Mouse (Mus musculus): ENCODE data around the gene Dlg2. TPM values are rescaled to one million over a fixed set of nuclear protein-coding genes. Genes with fewer than 3 reads are reported as not detected.

Gene Dlg2
- polyA plus RNA-seq, 1 experiment: not detected

DNA sequence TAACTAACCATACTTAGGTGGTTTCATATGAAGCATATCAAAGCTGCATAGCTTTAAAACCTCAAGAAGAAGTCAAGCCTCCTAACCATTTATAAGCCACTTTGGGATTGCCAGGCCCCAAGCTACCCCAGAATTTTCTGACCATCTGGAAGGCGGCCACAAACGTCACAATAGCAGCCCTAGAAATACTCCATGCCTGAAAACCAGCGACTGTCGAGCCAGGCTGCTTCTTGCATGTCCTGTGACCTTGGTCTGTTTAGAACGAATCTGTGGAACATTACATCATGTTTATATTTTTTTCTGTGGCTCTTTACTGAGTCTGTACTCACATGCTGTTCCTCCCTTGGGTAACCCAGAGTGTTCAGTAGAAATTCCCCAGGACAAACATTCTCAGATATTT is 1355.7 kb downstream of the Dlg2 start:
- Histone ChIP-seq H3K4me1 (ENCODE audit: control insufficient read depth, insufficient read depth, low read length) (no peaks in the 10 kb centered on the region), H3K4me3 (ENCODE audit: insufficient read depth, low read length) (no peak overlapping the region), H3K27ac (ENCODE audit: insufficient read depth, low read depth, low read length) (no peak overlapping the region)
- TF ChIP-seq POLR2A (IDR thresholded peaks at IDR 0.05; ENCODE audit: borderline replicate concordance, low read depth, low read length) (no peak), CTCF (IDR thresholded peaks at IDR 0.05; ENCODE audit: low read depth, low read length) (no peak)

DNA sequence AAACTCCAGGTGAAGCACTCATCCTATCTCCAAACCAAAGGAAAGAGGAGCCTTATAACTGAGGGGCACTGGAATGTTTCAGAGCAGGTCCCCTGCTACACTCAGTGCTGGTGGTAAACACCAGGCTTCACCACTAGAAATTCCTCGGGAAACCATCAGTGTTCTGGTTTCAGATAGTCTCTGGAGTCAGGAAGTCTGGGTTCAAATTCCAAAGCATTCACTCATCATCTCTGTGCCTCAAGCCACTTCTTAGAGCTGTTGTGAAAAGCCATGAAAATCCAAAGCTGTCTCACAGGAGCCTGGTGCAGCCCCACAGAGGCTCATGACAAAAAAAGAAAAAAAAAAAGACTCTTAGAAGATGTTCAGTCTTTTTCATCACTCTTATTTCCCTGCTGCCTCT is 1369.3 kb downstream of the Dlg2 start:
- TF ChIP-seq CTCF (IDR thresholded peaks at IDR 0.05; ENCODE audit: low read depth, low read length) (no peak), POLR2A (IDR thresholded peaks at IDR 0.05; ENCODE audit: borderline replicate concordance, low read depth, low read length) (no peak)
- Histone ChIP-seq H3K4me3 (ENCODE audit: insufficient read depth, low read length) (no peak overlapping the region), H3K4me1 (ENCODE audit: control insufficient read depth, insufficient read depth, low read length) (no peaks in the 10 kb centered on the region), H3K27ac (ENCODE audit: insufficient read depth, low read depth, low read length) (no peak overlapping the region)

DNA sequence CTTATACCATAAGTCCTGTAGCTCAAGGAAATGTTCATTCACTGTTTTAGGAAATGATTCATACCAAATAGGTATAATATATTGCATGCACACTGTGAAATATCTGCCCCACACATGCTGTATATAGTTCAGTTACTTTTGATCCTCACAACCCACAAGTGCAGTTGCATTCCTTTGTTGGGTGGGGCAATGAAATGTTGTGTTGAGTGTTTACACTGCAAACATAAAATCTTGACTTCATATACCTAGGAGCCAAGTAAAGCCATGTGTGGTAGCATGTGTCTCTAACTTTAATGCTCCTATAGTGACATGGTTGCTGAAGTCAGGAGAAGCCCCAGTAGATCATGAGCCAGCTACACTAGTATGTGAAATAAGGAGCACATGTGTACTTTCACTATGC is 1372.9 kb downstream of the Dlg2 start:
- Histone ChIP-seq H3K4me1 (ENCODE audit: control insufficient read depth, insufficient read depth, low read length) (no peaks in the 10 kb centered on the region), H3K4me3 (ENCODE audit: insufficient read depth, low read length) (no peak overlapping the region), H3K27ac (ENCODE audit: insufficient read depth, low read depth, low read length) (no peak overlapping the region)
- TF ChIP-seq CTCF (IDR thresholded peaks at IDR 0.05; ENCODE audit: low read depth, low read length) (no peak), POLR2A (IDR thresholded peaks at IDR 0.05; ENCODE audit: borderline replicate concordance, low read depth, low read length) (no peak)

DNA sequence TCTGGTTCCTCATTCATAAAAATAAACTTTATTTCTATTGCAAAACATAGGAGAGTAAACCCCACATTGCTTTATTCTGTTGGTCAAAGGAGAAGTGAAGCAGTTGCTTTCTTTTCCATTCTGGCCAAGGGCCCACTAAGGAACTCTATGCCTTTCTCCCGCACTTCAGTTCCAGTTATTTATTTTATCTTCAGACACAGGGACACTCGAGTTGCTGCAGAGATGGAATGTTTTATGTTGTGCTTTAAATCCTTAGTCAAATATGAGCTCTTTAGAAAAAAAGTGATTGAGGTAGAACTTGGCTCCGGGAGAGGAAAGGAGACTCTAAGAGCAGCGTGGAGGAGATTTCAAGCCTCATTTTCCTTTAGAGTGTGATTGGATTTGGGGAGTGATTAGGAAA is 1377.2 kb downstream of the Dlg2 start:
- H3K4me3 ChIP-seq (ENCODE audit: insufficient read depth, low read length): no peak overlapping the region
- TF ChIP-seq POLR2A (IDR thresholded peaks at IDR 0.05; ENCODE audit: borderline replicate concordance, low read depth, low read length) (no peak), CTCF (IDR thresholded peaks at IDR 0.05; ENCODE audit: low read depth, low read length) (no peak)
- H3K27ac ChIP-seq (ENCODE audit: insufficient read depth, low read depth, low read length): no peak overlapping the region
- no peaks in the 10 kb centered on the region for H3K4me1 ChIP-seq (ENCODE audit: control insufficient read depth, insufficient read depth, low read length)

DNA sequence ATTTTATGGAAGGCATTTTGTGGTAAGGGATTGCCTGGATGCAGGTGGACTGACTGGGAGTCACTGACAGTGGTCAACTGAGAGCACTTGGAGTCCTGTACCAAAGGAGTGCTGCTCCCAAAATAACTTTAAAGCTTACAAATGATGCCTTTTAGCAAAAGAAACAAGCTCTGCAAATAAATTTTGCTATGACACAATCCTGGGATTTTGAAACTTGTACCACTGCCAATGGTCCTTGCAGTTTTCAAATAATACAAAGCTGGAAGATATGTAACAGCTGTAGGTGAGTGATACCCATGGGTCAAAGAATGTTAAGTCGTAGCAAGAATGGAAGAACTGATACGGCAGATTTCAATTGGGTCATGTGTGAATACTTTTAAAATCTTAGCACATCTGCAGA is 1380.5 kb downstream of the Dlg2 start:
- Histone ChIP-seq H3K4me3 (ENCODE audit: insufficient read depth, low read length) (no peak overlapping the region), H3K4me1 (ENCODE audit: control insufficient read depth, insufficient read depth, low read length) (no peaks in the 10 kb centered on the region)

DNA sequence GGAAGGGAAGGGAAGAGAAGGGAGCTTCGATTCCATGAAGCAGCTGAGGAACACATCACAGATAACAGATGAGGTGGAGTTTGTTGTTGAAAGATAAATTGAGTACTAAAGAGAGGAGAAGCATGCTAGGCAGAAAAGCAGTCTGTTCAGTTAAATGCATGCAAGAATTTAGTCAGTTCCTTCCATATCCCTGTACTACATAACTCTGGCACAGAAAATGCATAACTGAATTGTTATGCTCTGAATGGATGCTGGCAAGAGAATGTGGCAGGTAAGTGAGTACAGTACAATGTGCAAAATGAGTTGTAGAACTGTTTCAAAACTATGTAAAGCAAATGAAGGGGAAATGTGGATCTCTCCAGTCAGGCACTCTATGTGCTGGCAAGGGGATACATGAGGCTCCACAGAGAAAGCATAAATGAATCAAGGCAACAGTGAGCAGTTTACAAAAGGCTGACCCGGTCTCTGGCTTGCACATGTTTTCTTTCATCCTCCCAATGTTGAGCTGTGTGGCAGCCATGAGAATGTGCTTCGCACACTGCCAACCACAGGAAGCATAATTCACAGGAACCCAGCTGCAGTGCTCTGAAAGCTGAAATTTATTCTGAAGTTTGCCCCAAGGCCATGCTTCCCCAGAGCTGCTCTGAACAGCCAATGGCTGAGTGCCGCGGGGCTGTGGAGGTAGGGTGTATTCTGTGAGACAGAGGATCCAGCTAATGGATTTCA is 1386.5 kb downstream of the Dlg2 start:
- no peaks in the 10 kb centered on the region for H3K4me1 ChIP-seq (ENCODE audit: control insufficient read depth, insufficient read depth, low read length)
- H3K4me3 ChIP-seq (ENCODE audit: insufficient read depth, low read length): no peak overlapping the region
- no peak for TF ChIP-seq CTCF (IDR thresholded peaks at IDR 0.05; ENCODE audit: low read depth, low read length)
- H3K27ac ChIP-seq (ENCODE audit: insufficient read depth, low read depth, low read length): no peak overlapping the region

More for the DNA sequence above, 1380.5 kb downstream of the Dlg2 start:
- no peak for TF ChIP-seq POLR2A (IDR thresholded peaks at IDR 0.05; ENCODE audit: borderline replicate concordance, low read depth, low read length)
- TF ChIP-seq CTCF (IDR thresholded peaks at IDR 0.05; ENCODE audit: low read depth, low read length): no peak
- H3K27ac ChIP-seq (ENCODE audit: insufficient read depth, low read depth, low read length): no peak overlapping the region

DNA sequence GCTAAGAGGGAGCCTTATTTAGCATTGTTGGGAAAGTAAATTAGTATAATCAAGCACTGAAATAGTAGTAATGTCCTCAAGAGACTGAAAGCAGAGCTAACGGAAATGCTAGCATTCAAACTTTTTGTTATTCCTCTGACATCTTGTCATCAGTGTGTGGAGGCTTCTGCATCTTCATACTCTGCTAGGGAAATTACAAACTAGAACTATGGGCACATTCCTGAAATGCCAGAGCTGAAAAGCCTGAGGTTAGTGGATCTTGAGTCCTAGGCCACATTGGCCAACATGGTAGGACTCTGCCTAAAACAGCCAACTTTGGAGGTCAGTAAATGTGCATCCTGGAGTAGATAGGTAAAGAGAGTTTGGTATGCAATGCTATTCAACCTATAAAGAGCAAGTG is 1392.4 kb downstream of the Dlg2 start:
- H3K4me1 ChIP-seq (ENCODE audit: control insufficient read depth, insufficient read depth, low read length): no peaks in the 10 kb centered on the region
- no peak overlapping the region for H3K27ac ChIP-seq (ENCODE audit: insufficient read depth, low read depth, low read length)
- no peak overlapping the region for H3K4me3 ChIP-seq (ENCODE audit: insufficient read depth, low read length)
- TF ChIP-seq POLR2A (IDR thresholded peaks at IDR 0.05; ENCODE audit: borderline replicate concordance, low read depth, low read length): no peak
- no peak for TF ChIP-seq CTCF (IDR thresholded peaks at IDR 0.05; ENCODE audit: low read depth, low read length)

DNA sequence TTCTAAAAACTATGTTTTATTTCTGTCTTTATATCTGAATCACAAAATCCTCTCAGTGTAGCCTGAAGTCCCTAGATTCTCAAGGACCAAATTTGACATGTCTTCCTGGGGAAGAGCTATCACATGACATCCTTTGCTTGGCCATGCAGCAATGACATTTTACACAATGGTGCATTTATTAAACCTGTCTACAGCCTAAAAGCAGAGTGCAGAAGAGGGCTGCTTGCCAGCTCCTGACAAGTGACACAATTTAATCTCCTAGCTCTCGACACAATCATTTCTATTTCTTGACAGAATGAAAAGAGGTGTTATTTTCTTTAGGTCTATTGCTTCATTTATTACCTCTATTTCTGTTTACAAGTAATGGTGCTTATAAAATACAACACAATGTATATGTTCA is 1400.4 kb downstream of the Dlg2 start:
- no peak for TF ChIP-seq CTCF (IDR thresholded peaks at IDR 0.05; ENCODE audit: low read depth, low read length)
- no peak for TF ChIP-seq POLR2A (IDR thresholded peaks at IDR 0.05; ENCODE audit: borderline replicate concordance, low read depth, low read length)
- Histone ChIP-seq H3K4me1 (ENCODE audit: control insufficient read depth, insufficient read depth, low read length) (no peaks in the 10 kb centered on the region), H3K27ac (ENCODE audit: insufficient read depth, low read depth, low read length) (no peak overlapping the region), H3K4me3 (ENCODE audit: insufficient read depth, low read length) (no peak overlapping the region)

DNA sequence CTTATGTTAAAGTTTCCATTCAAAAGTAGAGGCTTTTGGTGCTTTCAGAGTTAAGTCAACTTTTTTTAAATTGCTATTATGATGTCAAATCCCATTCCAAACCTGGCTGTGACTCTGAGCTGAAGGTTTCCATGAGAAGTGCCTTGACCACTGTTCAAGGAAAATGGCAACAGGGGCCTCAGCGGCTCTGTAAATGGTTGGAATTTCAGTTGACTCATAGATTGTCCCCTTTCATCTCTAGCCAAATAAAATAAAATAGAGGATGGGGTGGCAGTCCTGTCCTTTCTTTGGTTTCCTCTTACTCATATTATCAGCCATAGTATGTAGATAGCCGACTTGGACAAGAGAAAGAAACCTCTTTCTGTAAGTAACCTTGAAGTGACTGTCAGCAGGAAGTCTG is 1401.3 kb downstream of the Dlg2 start:
- Histone ChIP-seq H3K4me1 (ENCODE audit: control insufficient read depth, insufficient read depth, low read length) (no peaks in the 10 kb centered on the region), H3K27ac (ENCODE audit: insufficient read depth, low read depth, low read length) (no peak overlapping the region), H3K4me3 (ENCODE audit: insufficient read depth, low read length) (no peak overlapping the region)
- TF ChIP-seq CTCF (IDR thresholded peaks at IDR 0.05; ENCODE audit: low read depth, low read length) (no peak), POLR2A (IDR thresholded peaks at IDR 0.05; ENCODE audit: borderline replicate concordance, low read depth, low read length) (no peak)

DNA sequence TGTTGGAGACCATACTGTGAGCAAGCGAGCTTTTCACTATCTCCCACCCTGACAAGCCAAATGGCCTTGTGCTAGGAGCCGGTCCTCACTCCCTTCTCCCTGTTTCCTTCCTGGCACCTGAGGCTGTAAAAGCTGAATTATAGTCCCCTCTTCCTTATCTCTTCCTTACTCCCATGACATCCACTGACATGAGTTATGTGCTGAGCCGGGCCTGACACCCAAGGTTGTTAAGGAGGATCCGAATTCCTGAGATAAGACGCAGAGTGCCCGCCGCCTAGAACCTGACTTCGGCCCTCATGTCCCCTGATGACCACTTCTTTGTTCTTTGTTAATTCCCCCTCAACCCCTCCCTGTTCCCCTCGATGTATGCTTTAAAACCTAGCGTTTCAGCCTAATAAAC is 1409.9 kb downstream of the Dlg2 start:
- no peaks in the 10 kb centered on the region for H3K4me1 ChIP-seq (ENCODE audit: control insufficient read depth, insufficient read depth, low read length)
- no peak overlapping the region for H3K4me3 ChIP-seq (ENCODE audit: insufficient read depth, low read length)
- TF ChIP-seq CTCF (IDR thresholded peaks at IDR 0.05; ENCODE audit: low read depth, low read length): no peak
- no peak for TF ChIP-seq POLR2A (IDR thresholded peaks at IDR 0.05; ENCODE audit: borderline replicate concordance, low read depth, low read length)
- H3K27ac ChIP-seq (ENCODE audit: insufficient read depth, low read depth, low read length): no peak overlapping the region

DNA sequence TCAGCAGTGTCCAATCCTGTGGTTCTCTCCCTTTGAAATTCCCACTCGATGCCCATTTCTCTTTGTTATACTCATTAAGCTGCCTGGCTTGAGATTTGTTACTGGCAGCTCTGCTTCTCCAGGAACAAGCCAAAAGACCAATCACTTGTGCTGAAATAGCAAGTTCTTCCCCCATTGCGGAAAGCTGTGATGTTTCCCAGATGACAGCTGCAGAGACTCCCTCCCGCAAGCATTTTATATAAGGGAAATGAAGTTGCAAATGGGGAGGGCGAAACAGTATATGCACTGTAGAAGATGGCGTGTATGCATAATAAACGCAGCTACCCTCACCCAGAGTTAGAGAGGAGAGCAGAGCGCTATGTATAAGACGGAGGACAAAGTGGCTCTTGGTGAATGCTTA is 1417.5 kb downstream of the Dlg2 start:
- H3K27ac ChIP-seq (ENCODE audit: insufficient read depth, low read depth, low read length): no peak overlapping the region
- TF ChIP-seq CTCF (IDR thresholded peaks at IDR 0.05; ENCODE audit: low read depth, low read length) (no peak), POLR2A (IDR thresholded peaks at IDR 0.05; ENCODE audit: borderline replicate concordance, low read depth, low read length) (no peak)
- no peak overlapping the region for H3K4me3 ChIP-seq (ENCODE audit: insufficient read depth, low read length)
- no peaks in the 10 kb centered on the region for H3K4me1 ChIP-seq (ENCODE audit: control insufficient read depth, insufficient read depth, low read length)

All from bone marrow macrophage, adult 2 months (primary cell).